Mouse (Mus musculus): Measurements from ENCODE around the gene Olfr263. TPM values are rescaled to one million over a fixed set of nuclear protein-coding genes. Genes with fewer than 3 reads are reported as not detected.

The Olfr263 gene
- polyA plus RNA-seq, 2 experiments: not detected

DNA sequence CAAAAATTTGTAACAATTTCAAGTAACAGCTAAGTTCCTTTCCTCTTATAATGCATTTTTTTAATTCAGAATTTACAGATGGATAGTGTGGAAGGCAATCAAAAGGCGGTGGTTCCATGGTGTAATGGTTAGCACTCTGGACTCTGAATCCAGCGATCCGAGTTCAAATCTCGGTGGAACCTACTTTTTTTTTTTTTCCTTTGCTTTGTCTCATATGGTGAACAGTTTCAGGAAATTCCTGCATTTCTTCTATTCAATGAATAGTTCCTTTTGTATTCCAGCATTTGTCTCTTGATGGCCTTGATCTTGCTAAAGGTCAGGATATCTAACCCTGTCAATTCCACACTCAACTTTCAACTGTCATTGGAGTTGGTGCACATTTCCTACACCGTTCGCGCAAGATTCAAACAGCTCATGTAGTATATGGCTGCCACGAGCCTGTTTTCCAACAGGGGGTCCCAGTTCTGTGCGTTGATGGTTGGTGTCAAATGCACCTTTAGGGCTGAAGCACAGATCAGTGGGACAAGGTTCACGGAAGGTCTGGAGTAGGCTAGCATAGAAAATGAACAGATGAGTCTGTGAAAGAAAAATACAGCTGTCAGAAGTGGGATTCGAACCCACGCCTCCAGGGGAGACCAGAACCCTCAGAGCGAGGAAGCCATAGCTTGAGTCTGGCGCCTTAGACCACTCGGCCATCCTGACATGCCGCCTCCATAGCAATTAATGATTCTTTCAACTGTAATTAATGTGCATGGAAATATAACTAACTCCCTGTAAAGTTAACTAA, 43.0 kb downstream of the Olfr263 start:
- H3K9me3 ChIP-seq (ENCODE audit: control insufficient read depth, low read length): no peaks in the 10 kb centered on the region
- H3K27me3 ChIP-seq (ENCODE audit: control insufficient read depth, insufficient read depth, low read length): no peaks in the 10 kb centered on the region
- no peak for TF ChIP-seq POLR2A (IDR thresholded peaks at IDR 0.05; ENCODE audit: borderline replicate concordance, extremely low read depth, insufficient read depth, insufficient read length)
- H3K36me3 ChIP-seq (ENCODE audit: control insufficient read depth, insufficient read depth, low read length): no peaks in the 10 kb centered on the region
- peaks cover 4% of the 10 kb centered on the region; the same call in 1 of the 2 replicates for H3K4me1 ChIP-seq (ENCODE audit: control insufficient read depth, insufficient read depth, low read length)
- under 1% methylated on average over 16 of the region's 16 CpGs for WGBS
- H3K27ac ChIP-seq (replicated peaks; ENCODE audit: low read depth, low read length): no peak overlapping the region
- DNase-seq (ENCODE audit: low spot score): peak; percentile 92
- peak overlapping the region; percentile 54 for H3K4me3 ChIP-seq (replicated peaks; ENCODE audit: low read length)
- peak overlapping the region; percentile 67 for H3K4me2 ChIP-seq (replicated peaks; ENCODE audit: low read depth, low read length, severe bottlenecking)
- ATAC-seq (ENCODE audit: low FRiP score, low read depth): peak; percentile 58
- H3K9ac ChIP-seq (ENCODE audit: low read depth, low read length, severe bottlenecking): peak overlapping the region; percentile 32; the same call in 1 of the 2 replicates

DNA sequence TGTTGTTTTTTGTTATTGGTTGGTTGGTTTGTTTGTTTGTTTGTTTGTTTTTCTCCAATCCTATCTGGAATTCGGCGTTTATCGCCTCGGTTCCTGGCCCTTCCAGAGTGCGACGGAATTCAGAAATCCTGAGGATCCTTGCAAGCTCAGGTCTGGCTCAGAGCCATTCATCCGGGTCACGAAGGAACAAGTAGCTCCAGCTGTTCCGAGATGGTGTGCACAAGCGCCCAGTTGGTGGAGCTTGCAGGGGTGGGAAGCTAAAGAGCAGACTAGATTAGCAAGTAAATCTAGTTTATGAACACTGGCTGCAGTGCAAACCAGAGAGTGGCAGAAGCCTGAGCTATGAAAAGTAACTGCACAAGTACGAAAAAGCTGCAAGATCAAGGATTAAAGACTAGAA, 43.6 kb downstream of the Olfr263 start:
- peak; percentile 91 for DNase-seq (ENCODE audit: low spot score)

DNA sequence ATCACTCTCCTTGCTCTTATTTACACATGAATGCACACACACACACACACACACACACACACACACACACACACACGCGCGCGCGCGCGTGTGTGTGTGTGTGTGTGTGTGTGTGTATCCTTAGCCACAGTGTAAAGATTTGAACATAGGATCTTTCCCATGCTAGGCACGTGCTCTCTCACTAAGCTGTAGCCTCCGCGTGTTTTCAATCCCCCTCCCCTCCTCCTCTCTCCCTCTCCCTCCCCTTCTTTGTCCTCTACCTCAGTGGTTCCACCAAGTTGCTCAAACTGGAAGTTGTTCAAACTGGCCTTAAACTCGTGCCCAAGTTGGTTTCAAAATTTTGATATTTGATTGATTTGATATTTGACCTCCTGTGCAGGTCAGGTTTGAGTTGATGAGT, 47.3 kb downstream of the Olfr263 start:
- DNase-seq (ENCODE audit: low spot score) (no peak), ATAC-seq (ENCODE audit: low FRiP score, low read depth) (no peak)
- no peak overlapping the region for H3K4me2 ChIP-seq (replicated peaks; ENCODE audit: low read depth, low read length, severe bottlenecking)
- H3K9me3 ChIP-seq (ENCODE audit: control insufficient read depth, low read length): no peaks in the 10 kb centered on the region
- H3K27me3 ChIP-seq (ENCODE audit: control insufficient read depth, insufficient read depth, low read length): no peaks in the 10 kb centered on the region
- H3K36me3 ChIP-seq (ENCODE audit: control insufficient read depth, insufficient read depth, low read length): peaks cover 2% of the 10 kb centered on the region; the same call in 1 of the 2 replicates
- no peak overlapping the region for H3K27ac ChIP-seq (replicated peaks; ENCODE audit: low read depth, low read length)
- no peak overlapping the region for H3K4me3 ChIP-seq (replicated peaks; ENCODE audit: low read length)
- H3K4me1 ChIP-seq (ENCODE audit: control insufficient read depth, insufficient read depth, low read length): peaks cover 4% of the 10 kb centered on the region
- no peak overlapping the region for H3K9ac ChIP-seq (ENCODE audit: low read depth, low read length, severe bottlenecking)
- TF ChIP-seq POLR2A (IDR thresholded peaks at IDR 0.05; ENCODE audit: borderline replicate concordance, extremely low read depth, insufficient read depth, insufficient read length): no peak
- WGBS: 78% methylated on average over 11 of the region's 11 CpGs

More for the DNA sequence above, 43.6 kb downstream of the Olfr263 start:
- ATAC-seq (ENCODE audit: low FRiP score, low read depth): peak; percentile 47
- Histone ChIP-seq H3K27ac (replicated peaks; ENCODE audit: low read depth, low read length) (peak overlapping the region; percentile 69), H3K27me3 (ENCODE audit: control insufficient read depth, insufficient read depth, low read length) (no peaks in the 10 kb centered on the region), H3K4me2 (replicated peaks; ENCODE audit: low read depth, low read length, severe bottlenecking) (peak overlapping the region; percentile 44), H3K9ac (ENCODE audit: low read depth, low read length, severe bottlenecking) (0 out of 2 replicates have a peak overlapping the region, but pooled peaks have one; percentile 32), H3K9me3 (ENCODE audit: control insufficient read depth, low read length) (no peaks in the 10 kb centered on the region), H3K4me1 (ENCODE audit: control insufficient read depth, insufficient read depth, low read length) (peaks cover 4% of the 10 kb centered on the region; the same call in 1 of the 2 replicates), H3K36me3 (ENCODE audit: control insufficient read depth, insufficient read depth, low read length) (no peaks in the 10 kb centered on the region), H3K4me3 (replicated peaks; ENCODE audit: low read length) (peak overlapping the region; percentile 54)
- no peak for TF ChIP-seq POLR2A (IDR thresholded peaks at IDR 0.05; ENCODE audit: borderline replicate concordance, extremely low read depth, insufficient read depth, insufficient read length)
- under 1% methylated on average over 11 of the region's 11 CpGs for WGBS

DNA sequence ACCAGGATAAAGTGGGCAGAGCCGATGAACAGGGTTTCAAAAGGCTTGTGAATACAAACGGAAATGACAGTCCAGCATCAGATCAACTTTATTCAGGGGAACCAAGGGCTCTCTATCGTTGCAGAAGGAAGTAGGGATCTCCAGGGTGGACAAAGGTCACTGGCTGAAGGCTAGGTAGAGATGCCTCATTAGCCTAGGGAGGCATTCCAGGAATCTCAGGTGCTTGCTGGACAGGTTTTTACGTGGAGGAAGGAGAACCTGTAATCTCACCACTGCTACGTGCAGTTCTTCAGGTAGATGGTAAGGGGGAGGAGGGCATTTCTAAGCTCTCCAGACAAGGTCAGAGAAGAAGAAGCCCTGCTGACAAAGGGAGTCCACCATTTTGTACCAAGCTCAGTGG, 48.2 kb downstream of the Olfr263 start:
- 54% methylated on average over 5 of the region's 5 CpGs for WGBS
- Histone ChIP-seq H3K9ac (ENCODE audit: low read depth, low read length, severe bottlenecking) (no peak overlapping the region), H3K4me2 (replicated peaks; ENCODE audit: low read depth, low read length, severe bottlenecking) (no peak overlapping the region), H3K27me3 (ENCODE audit: control insufficient read depth, insufficient read depth, low read length) (no peaks in the 10 kb centered on the region), H3K4me1 (ENCODE audit: control insufficient read depth, insufficient read depth, low read length) (peaks cover 13% of the 10 kb centered on the region), H3K27ac (replicated peaks; ENCODE audit: low read depth, low read length) (no peak overlapping the region), H3K4me3 (replicated peaks; ENCODE audit: low read length) (no peak overlapping the region), H3K9me3 (ENCODE audit: control insufficient read depth, low read length) (no peaks in the 10 kb centered on the region), H3K36me3 (ENCODE audit: control insufficient read depth, insufficient read depth, low read length) (peaks cover 11% of the 10 kb centered on the region)
- ATAC-seq (ENCODE audit: low FRiP score, low read depth) (no peak), DNase-seq (ENCODE audit: low spot score) (no peak)
- TF ChIP-seq POLR2A (IDR thresholded peaks at IDR 0.05; ENCODE audit: borderline replicate concordance, extremely low read depth, insufficient read depth, insufficient read length): no peak

DNA sequence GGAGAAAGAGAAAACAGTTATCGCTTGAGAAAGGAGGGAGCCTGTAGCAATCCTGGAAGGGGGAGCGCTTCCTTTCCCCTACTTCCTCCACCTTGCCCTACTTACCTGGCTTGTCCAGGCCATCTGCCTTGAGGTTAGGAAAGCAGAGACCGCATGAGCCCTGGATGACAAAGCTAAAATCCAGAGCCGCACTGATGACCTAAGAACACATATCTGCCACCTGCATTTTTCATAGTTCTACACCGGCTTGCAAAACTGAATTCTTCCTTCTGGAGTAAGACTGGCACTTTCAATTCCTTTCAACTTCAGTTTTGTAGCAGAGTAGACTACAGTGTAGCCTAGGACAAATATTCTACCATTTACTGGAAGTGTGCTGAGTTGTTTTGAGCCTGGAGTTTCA, 48.9 kb downstream of the Olfr263 start:
- WGBS: 83% methylated on average over 5 of the region's 5 CpGs
- no peaks in the 10 kb centered on the region for H3K9me3 ChIP-seq (ENCODE audit: control insufficient read depth, low read length)
- TF ChIP-seq POLR2A (IDR thresholded peaks at IDR 0.05; ENCODE audit: borderline replicate concordance, extremely low read depth, insufficient read depth, insufficient read length): no peak
- H3K27ac ChIP-seq (replicated peaks; ENCODE audit: low read depth, low read length): no peak overlapping the region
- peaks cover 16% of the 10 kb centered on the region for H3K4me1 ChIP-seq (ENCODE audit: control insufficient read depth, insufficient read depth, low read length)
- no peak overlapping the region for H3K9ac ChIP-seq (ENCODE audit: low read depth, low read length, severe bottlenecking)
- H3K4me2 ChIP-seq (replicated peaks; ENCODE audit: low read depth, low read length, severe bottlenecking): no peak overlapping the region
- DNase-seq (ENCODE audit: low spot score) (no peak), ATAC-seq (ENCODE audit: low FRiP score, low read depth) (no peak)
- peaks cover 18% of the 10 kb centered on the region for H3K36me3 ChIP-seq (ENCODE audit: control insufficient read depth, insufficient read depth, low read length)
- H3K4me3 ChIP-seq (replicated peaks; ENCODE audit: low read length): no peak overlapping the region
- H3K27me3 ChIP-seq (ENCODE audit: control insufficient read depth, insufficient read depth, low read length): no peaks in the 10 kb centered on the region

Measured in limb, embryonic 14.5 days (tissue).